Mouse (Mus musculus) layer of hippocampus, adult 8-10 months (tissue): ENCODE data around the gene Cabp2. TPM values are rescaled to one million over a fixed set of nuclear protein-coding genes. Genes with fewer than 3 reads are reported as not detected.
"Not testable (repeated sequence)": the region's sequence is repeated elsewhere in the genome, so short reads cannot be mapped to it uniquely, and the experiment has no call there.

ENCODE experiments used
- DNase-seq, 2 experiments: peaks; one replicate each; pipeline ENCODE4 v3.0.0; 2022; ENCODE audit warnings: low spot score in 2 of 2
- total RNA-seq, 4 experiments: library from RNA; stranded (reverse); gene quantifications; 2 replicates each; pipeline ENCODE4 v1.2.4; 2022

Cabp2 gene
- total RNA-seq, 4 experiments from 2014 or later, result not detected

DNA sequence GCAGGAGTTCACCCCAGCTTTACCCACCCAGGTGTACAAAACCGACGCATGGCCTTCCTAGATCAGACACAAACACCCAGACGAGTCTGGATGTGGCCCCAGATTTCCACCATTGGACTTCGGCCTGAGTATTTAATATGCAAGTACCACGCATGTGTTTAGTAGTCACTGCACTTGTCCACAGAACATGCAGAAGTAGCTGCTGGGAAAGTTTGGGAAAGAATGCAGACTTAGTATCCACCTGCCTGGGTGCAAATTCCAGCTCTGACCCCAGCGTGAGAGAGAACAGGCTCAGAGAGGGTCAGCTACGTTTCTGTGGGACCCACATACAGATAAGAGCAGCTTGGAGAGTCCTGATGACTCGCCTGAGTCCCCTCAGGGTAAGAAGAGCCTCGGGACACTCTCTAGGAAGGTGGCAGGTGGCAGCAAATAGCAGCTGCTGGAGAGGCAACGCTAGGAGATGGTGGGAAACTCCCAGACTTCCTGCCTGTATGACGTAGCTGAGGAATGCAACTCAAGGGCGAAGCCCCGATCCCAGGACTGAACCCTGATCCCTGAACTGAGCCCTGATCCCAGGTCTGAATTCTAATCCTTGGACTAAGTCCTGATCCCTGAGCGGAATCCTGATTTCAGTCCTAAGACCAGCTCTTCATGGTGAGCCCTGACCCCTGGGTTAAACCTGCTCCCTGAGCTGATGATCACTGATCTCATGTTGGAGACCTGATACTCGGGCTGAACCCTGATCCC, 25.3 kb upstream of the Cabp2 start:
- DNase-seq, result no peak

DNA sequence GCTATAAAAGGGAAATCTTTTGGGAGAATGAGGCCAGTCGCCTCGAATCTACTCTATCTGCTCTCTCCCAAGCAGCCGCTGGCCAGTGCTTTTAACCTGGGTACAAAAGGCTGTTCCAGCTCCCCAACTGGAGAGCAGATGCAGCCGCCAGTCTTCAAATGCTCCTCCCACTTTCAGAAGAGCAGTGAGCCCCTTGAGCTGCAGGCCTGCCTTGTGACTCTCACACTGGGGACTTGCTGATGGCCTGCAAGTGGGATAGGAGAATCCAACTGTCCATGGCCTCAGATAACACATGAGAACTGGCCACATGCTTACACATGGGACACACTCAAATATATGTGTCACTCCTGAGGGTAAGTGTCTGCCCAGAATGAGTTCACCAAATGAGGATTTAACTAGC, 24.7 kb upstream of the Cabp2 start:
- no peak for DNase-seq

DNA sequence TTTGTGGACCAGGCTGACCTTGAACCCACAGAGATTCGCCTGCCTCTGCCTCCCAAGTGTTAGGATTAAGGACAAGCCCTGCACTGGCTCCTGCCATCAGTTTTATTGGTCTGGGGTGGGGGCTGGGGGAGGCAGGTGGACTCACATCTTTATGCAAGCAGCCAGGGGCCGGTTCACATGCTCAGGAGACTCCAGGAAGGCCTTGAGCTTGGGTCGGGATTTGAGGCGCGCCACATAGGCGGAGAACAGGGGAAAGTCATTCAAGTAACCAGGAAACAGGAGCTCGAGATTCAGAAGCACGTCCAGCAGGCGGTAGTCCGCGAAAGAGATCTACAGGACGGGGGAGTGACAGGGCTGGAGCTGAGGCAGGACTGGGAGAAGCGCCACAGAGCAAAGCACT, 24.0 kb upstream of the Cabp2 start:
- DNase-seq, result no peak

DNA sequence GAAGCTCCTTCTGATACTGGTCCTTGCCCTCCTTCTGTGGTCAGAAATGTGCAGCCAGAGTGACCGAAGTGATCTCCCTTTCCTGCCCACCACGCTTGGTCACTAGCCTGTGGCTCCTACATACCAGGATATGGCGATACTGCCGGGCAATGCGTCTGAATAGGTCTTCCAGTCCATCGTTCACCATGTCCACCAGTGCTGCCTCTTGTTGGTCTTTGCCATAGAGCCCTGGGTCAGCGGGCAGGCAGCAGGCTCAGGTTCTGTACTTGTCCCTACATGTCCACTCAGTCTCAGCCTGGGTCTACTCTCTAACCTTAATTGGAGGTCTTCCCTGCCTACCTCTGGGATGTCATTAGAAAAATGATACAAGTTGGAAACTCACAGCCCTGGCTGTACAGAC, 23.4 kb upstream of the Cabp2 start:
- DNase-seq, result no peak

DNA sequence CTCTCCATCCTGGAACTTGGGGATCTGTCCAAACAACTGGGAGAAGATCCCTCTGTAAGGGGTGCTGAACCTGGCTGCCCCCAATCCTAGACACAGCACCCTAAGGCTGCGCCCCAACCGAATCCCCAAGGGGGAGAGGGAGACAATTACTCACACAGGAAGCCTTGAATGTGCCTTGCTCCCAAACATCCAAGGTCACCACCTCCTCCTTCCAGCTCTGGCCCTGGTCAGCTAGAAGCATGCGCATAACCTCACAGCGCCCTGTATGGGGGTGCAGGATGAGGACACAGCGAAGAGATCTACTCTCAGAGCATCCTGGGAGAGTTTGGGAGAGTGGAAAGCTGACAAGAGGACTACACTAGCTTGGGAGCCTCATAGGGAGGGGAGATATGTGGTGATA, 22.8 kb upstream of the Cabp2 start:
- no peak for DNase-seq

DNA sequence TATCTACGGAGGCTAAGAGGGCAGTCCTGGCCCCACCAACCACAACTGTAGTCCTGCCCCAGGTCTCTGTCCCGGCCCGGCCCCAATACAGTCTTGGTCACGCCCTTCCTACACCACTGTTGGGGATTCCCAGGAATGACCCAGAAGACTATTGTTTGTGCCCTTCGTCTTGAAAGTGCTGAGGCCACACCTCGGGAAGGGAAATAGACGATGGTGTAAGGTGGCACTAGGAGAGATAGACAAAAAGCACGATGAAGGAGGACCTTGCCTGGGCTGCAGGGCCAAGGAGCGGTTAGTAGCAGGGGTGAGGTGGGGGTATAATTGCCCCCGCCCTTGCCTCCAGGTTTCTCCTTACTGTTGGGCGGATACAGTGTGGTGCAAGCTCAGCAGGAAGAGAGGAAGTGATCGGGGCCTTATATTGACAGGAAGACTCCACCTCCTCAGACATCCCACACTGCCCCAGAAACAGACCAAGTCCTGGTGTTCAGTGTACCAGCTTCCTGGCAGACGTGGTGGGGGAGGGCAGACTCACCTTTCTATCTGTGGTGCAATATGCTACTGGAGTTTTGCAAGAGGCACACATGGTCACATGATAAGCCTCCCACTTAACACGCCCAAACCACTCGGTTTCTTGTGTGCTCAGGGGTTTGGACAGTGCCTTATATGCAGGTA, 22.2 kb upstream of the Cabp2 start, which contains the start of gene Gstp3:
Gene Gstp3, minus strand, starts transcription at position 501 of the 672 bp plus-strand sequence.
- DNase-seq, result no peak

DNA sequence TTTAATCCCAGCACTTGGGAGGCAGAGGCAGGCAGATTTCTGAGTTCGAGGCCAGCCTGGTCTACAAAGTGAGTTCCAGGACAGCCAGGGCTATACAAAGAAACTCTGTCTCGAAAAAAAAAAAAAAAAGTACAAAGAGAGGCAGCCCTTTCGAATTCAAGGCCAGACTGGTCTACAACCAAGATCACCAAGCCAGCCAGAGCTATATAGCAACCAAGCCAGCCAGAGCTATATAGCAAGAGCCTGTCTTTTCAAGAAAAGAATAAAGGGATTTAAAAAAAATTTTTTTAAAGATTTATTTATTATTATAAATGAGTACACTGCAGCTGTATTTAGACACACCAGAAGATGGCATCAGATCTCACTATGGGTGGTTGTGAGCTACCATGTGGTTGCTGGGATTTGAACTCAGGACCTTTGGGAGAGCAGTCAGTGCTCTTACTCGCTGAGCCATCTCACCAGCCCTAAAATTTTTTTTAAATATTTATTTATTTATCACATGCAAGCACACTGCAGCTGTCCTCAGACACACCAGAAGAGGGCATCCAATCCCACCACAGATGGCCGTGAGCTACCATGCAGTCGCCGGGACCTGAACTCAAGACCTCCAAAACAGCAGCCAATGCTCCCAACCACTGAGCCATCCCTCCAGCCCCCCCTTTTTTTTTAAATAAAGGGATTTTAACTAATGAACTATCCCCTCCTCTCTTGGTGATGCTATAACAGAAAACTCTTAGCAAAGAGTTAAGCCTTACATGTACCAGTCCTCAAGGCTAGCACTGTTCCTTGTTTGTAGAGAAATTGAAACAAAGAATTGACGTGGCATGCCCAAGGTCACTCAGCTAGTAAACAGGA, 21.1 kb upstream of the Cabp2 start:
- not testable (repeated sequence) for DNase-seq

DNA sequence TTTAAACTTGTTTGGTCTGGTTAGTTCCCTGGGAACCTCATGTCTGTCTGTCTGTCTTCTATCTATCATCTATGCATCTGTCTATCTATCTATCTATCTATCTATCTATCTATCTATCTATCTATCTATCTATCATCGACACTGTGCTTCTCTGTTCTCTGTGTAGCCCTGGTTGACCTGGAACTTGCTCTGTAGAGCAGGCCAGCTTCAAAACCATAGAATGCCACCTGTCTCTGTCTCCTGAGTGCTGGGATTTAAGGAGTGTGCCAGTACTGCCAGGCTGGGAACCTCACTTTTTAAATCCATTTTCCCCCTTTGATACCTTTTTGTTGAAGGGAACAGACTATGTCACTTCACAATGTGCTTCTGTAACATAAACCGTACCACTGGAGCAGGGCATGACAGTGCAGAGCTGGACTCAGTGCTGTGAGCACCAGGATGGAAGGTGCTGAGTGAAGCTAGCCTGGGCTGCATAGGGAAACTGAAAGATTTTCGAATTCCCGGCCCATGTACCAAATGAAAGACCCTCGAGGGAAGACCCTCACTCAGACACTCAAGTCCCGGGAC, 20.4 kb upstream of the Cabp2 start:
- no peak for DNase-seq

DNA sequence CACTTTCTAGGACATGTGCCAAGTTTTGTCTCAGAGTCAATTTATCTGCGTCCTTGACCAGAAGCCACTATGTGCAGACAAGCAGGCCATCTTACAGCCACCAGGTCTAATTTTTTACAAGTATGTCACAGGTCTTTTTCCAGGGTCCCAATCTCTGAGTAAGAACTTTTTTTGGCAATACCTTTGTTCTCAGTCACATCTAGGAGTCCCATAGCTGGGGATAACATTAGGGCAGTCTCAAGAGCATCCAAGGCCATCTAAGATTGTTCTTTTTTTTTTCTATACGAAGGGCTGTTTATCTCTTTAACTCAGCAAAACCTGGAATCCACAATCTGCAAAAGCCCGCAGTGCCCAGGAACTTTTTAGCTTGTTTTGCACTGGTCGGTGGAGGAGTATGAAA, 18.0 kb upstream of the Cabp2 start:
- not testable (repeated sequence) for DNase-seq

DNA sequence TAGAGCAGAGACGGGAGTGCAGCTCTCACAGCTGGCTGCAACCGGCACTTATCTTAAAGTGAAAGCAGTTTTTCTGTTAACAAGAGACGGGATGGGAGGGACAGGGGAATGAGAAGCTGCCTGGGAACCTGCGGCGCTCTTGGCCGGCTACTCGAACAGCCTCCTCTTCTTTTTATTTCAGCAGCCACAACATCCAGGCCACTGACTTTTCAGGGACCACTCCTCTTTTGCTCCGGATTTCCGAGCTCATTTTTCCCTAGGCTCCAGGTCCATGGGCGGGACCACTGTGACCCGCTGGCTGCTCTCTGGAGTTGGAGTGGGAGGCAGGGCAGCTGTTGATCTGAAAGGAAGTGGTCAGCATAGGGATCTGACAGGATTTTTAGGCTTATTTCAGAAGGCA, 16.9 kb upstream of the Cabp2 start:
- DNase-seq, result not testable (repeated sequence)

DNA sequence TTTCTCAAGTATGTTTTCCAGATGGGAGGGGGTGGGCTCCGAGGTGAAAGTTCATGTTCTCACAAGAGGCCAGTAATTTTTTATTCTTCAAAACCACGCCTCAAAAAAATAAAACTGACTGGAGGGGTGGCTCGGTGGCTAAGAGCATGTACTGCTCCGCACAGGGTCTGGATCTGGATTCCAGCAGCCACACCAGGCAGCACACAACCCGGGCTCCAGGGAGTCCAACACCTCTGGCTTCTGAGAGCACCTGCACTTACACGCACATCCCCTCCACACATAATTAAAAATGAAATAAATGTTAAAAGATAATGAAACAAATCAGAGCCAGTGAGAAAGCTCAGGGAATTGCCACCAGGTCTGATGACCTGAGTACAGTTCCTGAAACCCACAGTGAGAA, 15.1 kb upstream of the Cabp2 start:
- no peak for DNase-seq

DNA sequence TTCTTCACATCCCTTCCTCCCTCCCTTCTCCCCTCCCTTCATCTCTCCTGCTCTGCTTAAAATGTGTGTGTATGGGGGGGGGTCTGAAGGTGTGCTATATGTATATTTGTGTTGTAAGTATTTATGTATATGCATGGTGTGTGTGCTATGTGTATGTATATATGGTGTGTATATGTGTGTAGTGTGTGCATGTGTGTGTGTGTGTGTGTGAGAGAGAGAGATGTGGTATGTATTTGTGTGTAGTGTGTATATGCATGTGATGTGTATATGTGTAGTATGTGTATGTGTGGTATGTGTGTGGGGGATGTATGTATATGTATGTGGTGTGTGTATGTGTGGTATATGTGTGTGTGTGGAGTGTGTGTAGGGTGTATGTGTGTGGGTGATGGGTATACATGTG, 14.5 kb upstream of the Cabp2 start:
- DNase-seq, result no peak

DNA sequence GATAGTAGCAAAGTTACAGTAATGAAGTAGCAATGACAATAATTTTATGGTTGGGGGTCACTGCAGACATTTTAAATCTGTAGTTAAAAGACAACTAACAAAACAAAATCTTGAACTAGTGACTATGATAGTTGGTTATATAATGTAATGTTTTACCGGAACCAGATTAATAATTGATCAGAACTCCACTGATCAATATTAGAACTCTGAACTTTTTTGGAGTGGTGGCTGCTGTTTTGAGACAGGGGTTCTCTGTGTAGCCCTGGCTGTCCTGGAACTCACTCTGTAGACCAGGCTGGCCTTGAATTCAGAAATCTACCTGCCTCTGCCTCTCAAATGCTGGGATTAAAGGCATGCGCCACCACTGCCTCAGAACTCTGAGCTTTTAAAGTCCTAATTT, 13.1 kb upstream of the Cabp2 start:
- not testable (repeated sequence) for DNase-seq

DNA sequence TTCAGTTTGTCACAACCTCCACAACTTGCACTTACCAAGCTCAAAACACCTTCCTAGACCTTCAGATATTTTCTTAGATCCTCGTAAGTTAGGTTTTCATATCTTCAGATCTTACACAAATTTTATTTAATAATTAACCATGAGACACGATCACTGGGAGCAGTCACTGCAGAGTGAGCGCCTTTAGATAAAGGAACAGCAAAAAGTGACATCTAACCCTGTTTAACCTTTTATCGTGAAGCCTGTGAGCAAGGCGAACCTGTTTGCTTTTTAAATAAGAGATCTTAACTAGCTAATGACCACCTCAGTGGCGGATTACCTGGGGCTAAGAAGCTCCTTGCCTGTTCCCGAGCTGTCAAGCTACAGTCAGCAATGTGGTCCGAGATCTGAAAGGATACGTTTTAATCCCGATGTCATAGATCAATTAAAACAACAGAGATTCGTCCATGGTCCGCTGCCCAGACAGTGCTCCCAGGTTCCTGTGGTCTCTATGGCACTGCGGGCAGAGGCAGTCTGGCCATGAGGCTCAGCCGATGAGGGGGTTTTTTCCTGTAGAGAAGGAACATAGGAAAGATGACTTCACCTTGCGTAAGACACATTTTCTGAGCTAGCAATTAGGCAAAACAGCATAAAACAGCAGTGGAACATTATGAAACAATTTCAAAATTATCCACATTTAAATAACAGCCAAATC, 12.5 kb upstream of the Cabp2 start:
- DNase-seq, result no peak

DNA sequence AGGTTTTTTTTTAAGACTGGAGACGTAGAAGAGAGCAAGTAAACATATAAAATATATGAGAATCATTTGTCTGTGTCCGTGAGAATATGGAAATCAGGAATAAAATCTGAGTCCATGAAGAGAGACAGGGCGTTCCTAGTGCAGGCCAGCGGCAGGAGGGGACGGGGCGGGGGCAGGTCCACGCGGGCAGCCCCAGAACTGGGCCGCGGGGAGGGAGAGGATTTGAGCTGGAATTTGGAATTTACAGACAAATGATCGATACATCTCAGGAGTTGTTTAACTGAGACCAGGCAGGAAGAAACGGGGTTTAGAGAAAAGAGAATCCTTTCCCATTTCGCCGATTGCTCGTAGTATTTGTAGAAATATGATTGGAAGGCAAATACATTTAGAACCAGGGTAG, 11.1 kb upstream of the Cabp2 start:
- DNase-seq, result no peak

DNA sequence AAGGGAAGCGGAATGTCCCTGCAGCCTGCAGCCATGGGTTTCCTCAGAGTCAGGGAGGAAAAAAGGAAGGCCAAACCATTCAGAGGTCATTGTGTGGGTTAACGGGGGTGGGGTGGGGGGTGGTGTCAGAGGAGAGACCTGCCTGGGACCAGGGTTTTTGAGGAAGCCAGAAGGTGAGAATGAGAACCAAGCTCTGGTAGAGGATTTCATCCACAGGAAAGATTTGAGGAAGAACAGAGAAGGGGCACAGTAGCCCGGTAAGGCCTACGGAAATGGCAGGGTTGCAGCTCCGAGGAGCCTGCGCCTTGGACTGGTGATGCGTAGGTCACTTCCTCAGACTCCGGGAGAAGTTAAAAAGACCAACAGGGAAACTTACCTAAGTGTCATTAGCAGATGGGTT, 10.6 kb upstream of the Cabp2 start:
- DNase-seq, result no peak

DNA sequence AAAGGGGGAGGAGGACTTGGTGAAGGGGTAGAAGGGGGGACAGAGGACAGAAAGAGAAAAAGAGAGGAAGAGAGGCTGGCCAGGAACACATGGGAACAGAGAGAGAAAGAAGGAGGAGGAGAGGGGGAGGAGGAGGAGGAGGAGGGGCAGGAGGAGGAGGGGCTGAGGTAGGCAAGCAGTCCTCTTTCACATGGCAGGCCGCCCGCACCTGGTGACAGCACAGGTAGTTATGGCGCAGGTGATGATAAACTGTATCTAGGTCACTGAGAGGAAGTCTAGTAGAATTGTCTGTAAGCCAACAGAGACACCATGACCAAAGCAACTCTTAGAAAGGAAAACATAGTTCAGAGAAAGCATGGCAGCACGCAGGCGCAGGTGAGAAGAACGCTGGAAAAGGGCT, 10.0 kb upstream of the Cabp2 start:
- no peak for DNase-seq

DNA sequence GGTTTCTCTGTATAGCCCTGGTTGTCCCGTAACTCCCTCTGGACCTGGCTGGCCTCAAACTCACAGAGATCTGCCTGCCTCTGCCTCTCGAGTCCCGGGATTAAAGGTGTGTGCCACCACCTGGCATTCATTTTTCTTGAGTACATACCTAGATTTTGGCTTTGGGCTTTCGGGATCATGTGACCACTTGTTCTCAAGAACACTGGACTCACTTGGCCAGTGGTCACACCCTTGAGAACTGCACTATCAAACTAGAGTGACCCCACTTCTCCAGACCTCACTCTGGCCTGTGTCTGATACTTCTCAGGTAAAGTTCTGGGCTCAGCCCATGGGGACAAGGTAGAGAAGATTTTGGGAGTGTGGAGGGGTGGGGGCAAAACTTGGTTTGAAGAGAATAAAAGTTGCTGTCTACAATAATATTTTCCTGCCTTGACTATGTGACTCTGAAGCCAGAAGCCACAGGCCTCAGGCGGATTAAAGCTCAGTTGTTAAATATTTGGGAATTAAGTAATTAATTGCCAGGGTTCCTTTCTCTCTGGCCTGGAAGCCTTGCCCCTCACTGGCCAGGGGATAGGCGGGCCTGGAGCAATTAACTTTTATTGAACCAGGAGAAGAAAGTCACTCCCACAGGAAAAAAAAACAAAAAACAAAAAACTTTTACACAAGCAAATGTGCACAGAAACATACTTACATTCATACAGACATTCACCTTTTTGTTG, 8.5 kb upstream of the Cabp2 start:
- no peak for DNase-seq

DNA sequence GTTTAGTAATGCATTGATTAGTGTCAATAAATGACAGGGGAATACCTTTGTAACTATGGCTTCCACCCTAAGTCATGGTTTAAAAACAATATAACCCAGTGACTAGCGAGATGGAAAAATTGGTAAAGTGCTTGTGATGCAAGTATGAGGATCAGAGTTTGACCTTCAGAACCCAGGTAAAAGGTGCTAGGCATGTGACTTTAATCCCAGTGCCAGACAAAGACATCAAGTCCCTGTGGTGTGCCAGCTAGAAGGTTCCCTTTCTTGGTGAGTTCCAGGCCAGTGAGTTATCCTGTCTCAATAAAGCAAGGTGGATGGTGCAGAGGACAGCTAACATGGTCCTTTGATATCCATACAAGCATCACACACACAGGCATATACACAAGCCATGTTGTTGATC, 5.8 kb upstream of the Cabp2 start:
- DNase-seq, result no peak

DNA sequence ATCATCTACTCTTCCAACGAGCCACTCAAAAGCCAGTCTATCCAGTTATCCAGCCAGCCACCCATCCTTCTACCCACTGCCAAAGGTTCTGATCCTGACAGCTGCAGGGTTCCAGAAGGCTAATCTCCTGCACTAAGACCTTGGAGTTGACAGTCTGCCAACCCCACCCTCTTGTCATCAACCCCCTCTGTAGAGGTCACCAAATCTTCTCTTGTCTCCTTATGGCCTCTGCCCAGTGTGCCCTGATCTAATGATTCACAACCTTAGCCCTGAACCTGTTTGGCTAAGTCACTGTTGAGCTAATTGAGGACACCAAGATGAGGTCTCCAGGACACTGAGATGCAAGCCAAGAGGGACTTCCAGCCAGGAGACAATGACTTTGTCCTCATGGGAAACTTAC, 1.8 kb upstream of the Cabp2 start:
- DNase-seq, result no peak
